Mouse (Mus musculus) CH12.LX (cell line): ENCODE results near the gene Parp12.

Experiments
- GABPA ChIP-seq: IDR thresholded peaks from 2 replicates; pipeline ENCODE4 v1.6.1; 2012; ENCODE audit warnings: low read depth, low read length, improper control_type of control experiment, inconsistent platforms; ENCODE audit not compliant: insufficient replicate concordance
- HCFC1 ChIP-seq: IDR thresholded peaks from 2 replicates; pipeline ENCODE4 v1.6.1; 2012; ENCODE audit warnings: low read depth, mild to moderate bottlenecking, inconsistent platforms, low read length, improper control_type of control experiment

DNA sequence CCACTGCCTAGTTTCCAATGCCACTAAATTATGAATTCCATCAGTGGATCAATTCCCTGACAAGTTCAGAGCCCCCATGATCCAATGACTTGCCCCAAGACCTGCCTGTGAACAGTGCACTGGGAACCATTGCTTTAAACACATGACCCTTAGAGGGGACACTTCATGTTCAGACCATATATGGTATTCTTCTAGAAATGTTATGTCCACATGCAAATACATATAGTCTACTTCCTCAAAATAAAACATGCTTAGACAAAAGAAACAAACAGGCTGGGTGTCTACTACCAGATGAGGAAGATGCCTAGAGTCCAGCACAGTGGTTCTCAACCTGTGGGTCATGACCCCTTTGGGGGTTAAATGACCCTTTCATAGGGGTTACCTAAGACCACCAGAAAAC is 41.7 kb downstream of the Parp12 start:
- TF ChIP-seq GABPA (no peak), HCFC1 (no peak)
